Mouse (Mus musculus) bone marrow macrophage, adult 2 months (primary cell): ENCODE measurements around the gene Cbx3.

ENCODE experiments used
- CTCF ChIP-seq: IDR thresholded peaks from 2 replicates; pipeline ENCODE4 v1.5.1; 2012; ENCODE audit warnings: low read depth, mild to moderate bottlenecking, low read length, moderate library complexity
- POLR2A ChIP-seq: IDR thresholded peaks from 2 replicates; pipeline ENCODE4 v1.6.1; 2012; ENCODE audit warnings: mild to moderate bottlenecking, low read depth, low read length, borderline replicate concordance

GRCm38 (mm10) chr6:51524321-51524931 is 54.3 kb downstream of the Cbx3 start:
- no peak for TF ChIP-seq CTCF
- TF ChIP-seq POLR2A, result no peak
